Comparison of ENCODE assay signal across 7 mouse cellular contexts in the genomic region with DNA sequence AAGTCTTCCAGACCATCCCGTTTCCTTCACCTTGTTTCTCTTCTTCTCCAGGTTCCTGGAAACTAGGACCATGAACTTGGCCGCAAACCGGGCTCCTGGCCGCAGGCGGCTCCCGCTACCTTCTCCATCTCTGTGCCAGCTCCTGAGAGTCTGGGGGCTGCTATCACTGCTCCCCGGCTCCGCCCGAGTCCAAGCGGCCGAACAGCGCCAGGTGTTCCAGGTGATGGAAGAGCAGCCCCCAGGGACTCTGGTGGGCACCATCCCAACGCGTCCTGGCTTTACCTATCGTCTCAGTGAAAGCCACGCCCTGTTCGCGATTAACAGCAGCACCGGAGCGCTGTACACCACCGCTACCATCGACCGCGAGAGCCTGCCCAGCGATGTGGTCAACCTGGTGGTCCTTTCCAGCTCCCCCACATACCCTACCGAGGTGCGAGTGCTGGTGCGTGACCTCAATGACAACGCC. TPM values are rescaled to one million over a fixed set of nuclear protein-coding genes. Genes with fewer than 3 reads are reported as not detected.
DNase-seq lines count a peak whose midpoint lies in the region; ATAC-seq and TF ChIP-seq lines count a peak whose summit lies in the region.

Gene Fat4, plus strand, starts transcription at position 51 of the 466 bp plus-strand sequence.

- peak within 1 kb of the TSS; percentile 90 for H3K9ac ChIP-seq in forebrain, embryonic 15.5 days (replicated peaks)
- peak within 1 kb of the TSS; percentile 65 for H3K9ac ChIP-seq in midbrain, postnatal 0 days (replicated peaks; ENCODE audit: low read length, poor library complexity, severe bottlenecking)

- H3K9me3 ChIP-seq in forebrain, embryonic 15.5 days: no peaks in the 10 kb centered on the region
- no peaks in the 10 kb centered on the region for H3K9me3 ChIP-seq in midbrain, postnatal 0 days (ENCODE audit: low read length)

- peak within 1 kb of the TSS; percentile 72 for H3K4me3 ChIP-seq in lung, adult 2 months (replicated peaks; ENCODE audit: extremely low read depth, low read depth, low read length)
- H3K4me3 ChIP-seq in forebrain, embryonic 15.5 days: peak within 1 kb of the TSS; percentile 80
- H3K4me3 ChIP-seq in midbrain, postnatal 0 days (ENCODE audit: low read depth, low read length): peak within 1 kb of the TSS; percentile 81

- no peak for DNase-seq in lung, adult 2 months
- DNase-seq in lung, postnatal 36 days: no peak
- DNase-seq in adrenal gland, postnatal 4 days (ENCODE audit: low spot score in 2 of 2): no peak
- no peak for DNase-seq in layer of hippocampus, postnatal 14 days (ENCODE audit: low spot score in 2 of 2)
- peak; percentile 47 for DNase-seq in midbrain, postnatal 0 days (ENCODE audit: low spot score)
- DNase-seq in cerebellum, adult 11-12 months: no peak

- WGBS in lung, adult 2 months: 1% methylated on average over 29 of the region's 29 CpGs
- under 1% methylated on average over 29 of the region's 29 CpGs for WGBS in forebrain, embryonic 15.5 days
- 0% methylated on average over 29 of the region's 29 CpGs for WGBS in midbrain, postnatal 0 days

- no peaks in the 10 kb centered on the region for H3K27me3 ChIP-seq in forebrain, embryonic 15.5 days
- H3K27me3 ChIP-seq in midbrain, postnatal 0 days (ENCODE audit: insufficient read depth, low read length): no peaks in the 10 kb centered on the region

- TF ChIP-seq POLR2A in lung, adult 2 months (IDR thresholded peaks at IDR 0.05; ENCODE audit: borderline replicate concordance, extremely low read depth, low read depth, low read length): no peak

- peaks cover 11% of the 10 kb centered on the region; the same call in 1 of the 2 replicates for H3K4me1 ChIP-seq in lung, adult 2 months (ENCODE audit: control insufficient read depth, insufficient read depth, low read length)
- peaks cover 59% of the 10 kb centered on the region for H3K4me1 ChIP-seq in forebrain, embryonic 15.5 days
- peaks cover 15% of the 10 kb centered on the region; the same call in 1 of the 2 replicates for H3K4me1 ChIP-seq in midbrain, postnatal 0 days (ENCODE audit: insufficient read depth, low read length)

- ATAC-seq in forebrain, embryonic 15.5 days (replicated peaks): no peak
- ATAC-seq in midbrain, postnatal 0 days (ENCODE audit: low FRiP score): peak; percentile 11; the same call in 1 of the 2 replicates

- TF ChIP-seq CTCF in lung, adult 2 months (IDR thresholded peaks at IDR 0.05; ENCODE audit: insufficient read depth, low read length): no peak
- TF ChIP-seq CTCF in midbrain, postnatal 0 days (IDR thresholded peaks at IDR 0.05): no peak

- peak within 1 kb of the TSS; percentile 95 for H3K27ac ChIP-seq in forebrain, embryonic 15.5 days (replicated peaks)
- H3K27ac ChIP-seq in midbrain, postnatal 0 days (ENCODE audit: low read depth, low read length): peak within 1 kb of the TSS; percentile 81

- peak within 1 kb of the TSS; percentile 89 for H3K4me2 ChIP-seq in forebrain, embryonic 15.5 days (replicated peaks)
- H3K4me2 ChIP-seq in midbrain, postnatal 0 days (ENCODE audit: low read depth, low read length, poor library complexity, severe bottlenecking): peak within 1 kb of the TSS; percentile 92

- H3K36me3 ChIP-seq in forebrain, embryonic 15.5 days: peaks cover 25% of the 10 kb centered on the region
- H3K36me3 ChIP-seq in midbrain, postnatal 0 days (ENCODE audit: insufficient read depth, low read length): no peaks in the 10 kb centered on the region

RNA-seq across cellular contexts. Expression of gene Fat4, which starts in this region (rescaled TPM):
- polyA plus RNA-seq in lung, adult 2 months (2012; rRNA removed): 4.2 and 5.3 TPM in 2 replicates
- total RNA-seq in adrenal gland, postnatal 4 days (2021): 10 to 100 TPM; 36.1 to 39.3 TPM
- 11.2 and 11.3 TPM in 2 replicates for polyA plus RNA-seq in forebrain, embryonic 15.5 days (2015; fragmentation: Nextera tagmentation; extraction: Ambion mirVana)
- total RNA-seq in layer of hippocampus, postnatal 14 days (2021): 10 to 100 TPM; 33.2 to 33.3 TPM
- 79.1 and 91.4 TPM in 2 replicates for total RNA-seq in midbrain, postnatal 0 days (2014; rRNA removed)
- 4.0 and 5.0 TPM in 2 replicates for polyA plus RNA-seq in midbrain, postnatal 0 days (2015; fragmentation: Nextera tagmentation; extraction: Ambion mirVana)
